ENCODE assay signal across 8 mouse cellular contexts in the genomic region with DNA sequence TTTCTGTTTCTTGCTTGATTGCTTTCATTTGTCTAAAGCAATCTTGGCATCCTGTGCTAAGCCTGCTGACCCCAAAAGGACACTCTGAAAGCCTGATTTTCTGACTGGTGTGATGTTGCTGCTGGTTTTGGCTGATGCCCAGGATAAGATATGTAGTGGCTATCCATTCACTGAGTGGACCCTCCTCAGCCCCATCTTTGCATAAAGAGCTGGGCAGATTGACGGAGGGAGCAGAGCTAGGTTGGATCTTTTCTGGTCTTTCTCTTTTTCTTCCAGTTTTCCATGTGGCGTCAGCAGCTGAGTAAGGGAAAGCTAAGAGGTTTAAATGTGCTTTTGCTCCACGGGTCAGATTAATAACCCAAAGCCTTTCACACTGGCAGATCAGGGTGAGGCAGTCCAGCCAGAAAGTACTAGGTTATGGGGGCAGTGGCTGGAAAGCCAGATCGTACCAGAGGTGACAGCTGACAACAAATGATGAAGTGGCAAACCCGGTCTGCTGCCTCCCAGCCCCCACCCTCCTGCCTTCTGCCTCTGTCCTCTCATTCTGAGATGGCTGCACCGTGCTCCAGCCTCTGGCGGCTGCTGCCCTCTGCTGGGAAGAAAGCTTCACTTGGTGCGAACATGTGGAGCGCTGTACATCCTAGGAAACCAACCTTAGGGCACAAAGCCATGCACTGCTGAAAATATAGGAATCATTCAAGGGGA.
DNase-seq lines count a peak whose midpoint lies in the region; ATAC-seq and TF ChIP-seq lines count a peak whose summit lies in the region.

No protein-coding gene starts in this region.

- peak overlapping the region; percentile 58 for H3K4me2 ChIP-seq in heart, embryonic 13.5 days
- H3K4me2 ChIP-seq in kidney, postnatal 0 days (ENCODE audit: low read length): 0 out of 2 replicates have a peak overlapping the region, but pooled peaks have one; percentile 27
- H3K4me2 ChIP-seq in limb, embryonic 15.5 days: peak overlapping the region; percentile 21; the same call in 1 of the 2 replicates
- no peak overlapping the region for H3K4me2 ChIP-seq in neural tube, embryonic 11.5 days (ENCODE audit: low read depth)

- H3K27ac ChIP-seq in heart, embryonic 13.5 days (replicated peaks): no peak overlapping the region
- no peak overlapping the region for H3K27ac ChIP-seq in kidney, postnatal 0 days
- no peak overlapping the region for H3K27ac ChIP-seq in limb, embryonic 15.5 days
- H3K27ac ChIP-seq in neural tube, embryonic 11.5 days (ENCODE audit: low read depth, low read length): no peak overlapping the region

- peak; percentile 31; the same call in 1 of the 2 replicates for ATAC-seq in heart, embryonic 13.5 days (ENCODE audit: extremely low read depth, insufficient number of reproducible peaks, low FRiP score, low TSS enrichment)
- ATAC-seq in kidney, postnatal 0 days (replicated peaks; ENCODE audit: low FRiP score, low read depth): peak; percentile 85
- no peak for ATAC-seq in limb, embryonic 15.5 days (ENCODE audit: insufficient number of reproducible peaks, low FRiP score, low TSS enrichment, low read depth)
- peak; percentile 92 for ATAC-seq in neural tube, embryonic 11.5 days (ENCODE audit: insufficient read depth, low FRiP score, low TSS enrichment)

- peak; percentile 43 for DNase-seq in gastrocnemius, postnatal 10 days
- DNase-seq in gastrocnemius, adult 8-10 months (ENCODE audit: low spot score in 2 of 2): no peak
- peak; percentile 85 for DNase-seq in embryo, embryonic 10.5 days (ENCODE audit: low spot score)
- peak; percentile 76 for DNase-seq in kidney, postnatal 0 days (ENCODE audit: low spot score)
- DNase-seq in neural tube, embryonic 11.5 days (ENCODE audit: low spot score): peak; percentile 87
- peak; percentile 21 for DNase-seq in urinary bladder, postnatal 25 days (ENCODE audit: low spot score)

- no peaks in the 10 kb centered on the region for H3K36me3 ChIP-seq in heart, embryonic 13.5 days
- H3K36me3 ChIP-seq in kidney, postnatal 0 days (ENCODE audit: insufficient read depth, low read length): no peaks in the 10 kb centered on the region
- H3K36me3 ChIP-seq in limb, embryonic 15.5 days: no peaks in the 10 kb centered on the region
- H3K36me3 ChIP-seq in neural tube, embryonic 11.5 days (ENCODE audit: control insufficient read depth, insufficient read depth, low read length): no peaks in the 10 kb centered on the region

- no peak overlapping the region for H3K4me3 ChIP-seq in heart, embryonic 13.5 days
- H3K4me3 ChIP-seq in kidney, postnatal 0 days (replicated peaks; ENCODE audit: low read depth, low read length): no peak overlapping the region
- H3K4me3 ChIP-seq in limb, embryonic 15.5 days: no peak overlapping the region
- no peak overlapping the region for H3K4me3 ChIP-seq in neural tube, embryonic 11.5 days (ENCODE audit: low read depth, low read length)

- 13% methylated on average over 9 of the region's 9 CpGs for WGBS in heart, embryonic 13.5 days
- WGBS in kidney, postnatal 0 days: 8% methylated on average over 9 of the region's 9 CpGs
- 18% methylated on average over 9 of the region's 9 CpGs for WGBS in limb, embryonic 15.5 days
- 16% methylated on average over 9 of the region's 9 CpGs for WGBS in neural tube, embryonic 11.5 days

- H3K9me3 ChIP-seq in heart, embryonic 13.5 days: no peaks in the 10 kb centered on the region
- H3K9me3 ChIP-seq in kidney, postnatal 0 days (replicated peaks; ENCODE audit: low read length): no peaks in the 10 kb centered on the region
- H3K9me3 ChIP-seq in limb, embryonic 15.5 days: no peaks in the 10 kb centered on the region
- no peaks in the 10 kb centered on the region for H3K9me3 ChIP-seq in neural tube, embryonic 11.5 days (ENCODE audit: control insufficient read depth, low read length)

- H3K4me1 ChIP-seq in heart, embryonic 13.5 days: no peaks in the 10 kb centered on the region
- no peaks in the 10 kb centered on the region for H3K4me1 ChIP-seq in kidney, postnatal 0 days (replicated peaks; ENCODE audit: insufficient read depth, low read length)
- no peaks in the 10 kb centered on the region for H3K4me1 ChIP-seq in limb, embryonic 15.5 days
- H3K4me1 ChIP-seq in neural tube, embryonic 11.5 days (ENCODE audit: control insufficient read depth, insufficient read depth, low read length): no peaks in the 10 kb centered on the region; the same call in 1 of the 2 replicates

- peak; percentile 87 for TF ChIP-seq CTCF in kidney, postnatal 0 days (IDR thresholded peaks at IDR 0.05; ENCODE audit: low read depth)

- no peak overlapping the region for H3K9ac ChIP-seq in heart, embryonic 13.5 days
- H3K9ac ChIP-seq in kidney, postnatal 0 days (ENCODE audit: low read depth, low read length): no peak overlapping the region
- no peak overlapping the region for H3K9ac ChIP-seq in limb, embryonic 15.5 days
- no peak overlapping the region for H3K9ac ChIP-seq in neural tube, embryonic 11.5 days (ENCODE audit: low read length)

- H3K27me3 ChIP-seq in heart, embryonic 13.5 days (replicated peaks): no peaks in the 10 kb centered on the region
- no peaks in the 10 kb centered on the region for H3K27me3 ChIP-seq in kidney, postnatal 0 days (ENCODE audit: insufficient read depth, low read length)
- no peaks in the 10 kb centered on the region for H3K27me3 ChIP-seq in limb, embryonic 15.5 days
- H3K27me3 ChIP-seq in neural tube, embryonic 11.5 days (ENCODE audit: control insufficient read depth, insufficient read depth, low read length): no peaks in the 10 kb centered on the region

Comparison
In these comparisons a context has a peak if more than half of its experiments do, and no peak if none do; other contexts are left out.
1. DNase-seq: peak in gastrocnemius, postnatal 10 days (single experiment), embryo, embryonic 10.5 days (single experiment), kidney, postnatal 0 days (single experiment), neural tube, embryonic 11.5 days (single experiment) and urinary bladder, postnatal 25 days (single experiment); none in gastrocnemius, adult 8-10 months (0 of 2).